Mouse (Mus musculus) limb, embryonic 12.5 days (tissue): ENCODE data around the gene Rgma. TPM values are rescaled to one million over a fixed set of nuclear protein-coding genes. Genes with fewer than 3 reads are reported as not detected.

Source experiments
- polyA plus RNA-seq: library from polyadenylated mRNA; unstranded; fragments of >200 nt; fragmentation: Nextera tagmentation; extraction: Ambion mirVana; gene quantifications from 2 replicates; pipeline ENCODE4 v1.2.1, GENCODE M21; 2016

Rgma gene
- polyA plus RNA-seq, 1 experiment from 2014 or later: 26.7 TPM

Other genes with a start within 250 kb of the Rgma start
- gene Chd2, start 166.3 kb downstream of the Rgma start, polyA plus RNA-seq: 66.8 and 70.3 TPM in 2 replicates